Mouse (Mus musculus): ENCODE measurements around the gene Mrpl49.

Mrpl49 gene

DNA sequence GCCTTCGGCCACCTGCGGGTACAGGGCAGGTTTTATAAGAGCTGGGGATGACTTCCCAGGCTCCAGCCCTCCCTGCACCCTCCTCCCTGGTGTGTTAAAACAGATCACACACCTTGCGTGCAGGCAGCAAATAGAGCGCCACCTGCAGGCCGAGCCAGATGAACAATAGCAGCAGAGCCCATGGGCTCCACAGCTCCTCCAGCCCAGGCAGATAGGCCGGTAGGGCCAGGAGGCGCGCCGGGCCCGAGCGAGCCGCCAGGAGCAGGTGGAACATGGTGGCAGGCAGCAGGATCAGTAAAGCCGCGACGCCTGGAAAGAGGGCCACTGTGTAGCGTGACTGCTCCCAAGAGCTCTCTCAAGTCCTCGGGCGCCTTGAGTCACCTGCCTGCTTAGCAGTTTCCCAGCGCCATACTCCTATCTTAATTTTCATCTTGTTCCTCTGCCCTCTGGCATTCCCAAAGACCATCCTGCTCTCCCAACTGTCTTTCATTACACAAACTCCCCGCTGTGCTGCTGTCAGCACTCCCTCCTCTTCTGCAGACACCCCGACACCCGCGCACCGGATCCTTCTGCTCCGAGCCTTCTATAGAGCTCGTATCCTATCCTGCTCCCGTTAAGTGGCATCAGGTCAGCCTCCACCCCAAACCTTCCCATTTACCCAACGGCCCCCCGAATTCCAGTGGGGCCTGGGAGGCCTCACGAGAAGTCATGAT lies 9.6 kb upstream of the Mrpl49 start:
- peak; percentile 78 for DNase-seq (ENCODE audit: low spot score)

GRCm38 (mm10) chr19:6066571-6066970 lies 9.0 kb upstream of the Mrpl49 start:
- no peak for DNase-seq (ENCODE audit: low spot score)

- DNase-seq (ENCODE audit: low spot score) = no peak
Observed at GRCm38 (mm10) chr19:6063081-6063480, 5.5 kb upstream of the Mrpl49 start.

GRCm38 (mm10) chr19:6062418-6062817 lies 4.8 kb upstream of the Mrpl49 start:
- no peak for DNase-seq (ENCODE audit: low spot score)

DNA sequence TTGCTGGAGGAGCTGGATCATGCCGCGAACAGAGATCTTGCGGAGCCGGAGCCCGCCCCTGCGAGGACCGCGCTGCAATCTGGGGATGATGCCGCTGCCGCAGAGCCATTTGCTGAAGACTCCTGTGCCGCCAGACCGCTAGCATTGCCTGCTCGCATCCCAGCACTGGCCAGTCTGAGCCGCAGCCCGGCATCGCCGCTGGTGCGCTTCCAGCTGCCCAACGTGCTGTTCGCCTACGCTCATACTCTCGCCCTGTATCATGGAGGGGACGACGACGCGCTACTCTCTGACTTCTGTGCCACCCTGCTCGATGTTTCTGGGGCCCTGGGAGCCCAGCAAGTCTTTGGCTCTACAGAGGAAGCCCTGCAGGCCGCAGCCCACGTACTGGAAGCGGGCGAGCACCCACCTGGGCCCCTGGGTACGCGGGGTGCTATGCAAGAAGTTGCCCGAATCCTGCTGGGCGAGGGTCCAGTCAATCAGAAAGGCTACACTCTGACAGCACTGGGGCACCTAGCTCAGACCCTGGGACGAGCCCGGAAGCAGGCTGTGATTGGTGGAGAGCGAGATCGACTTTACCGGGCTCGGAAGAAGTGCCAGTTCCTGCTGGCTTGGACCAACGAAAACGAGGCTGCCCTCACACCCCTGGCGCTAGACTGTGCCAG lies 4.2 kb upstream of the Mrpl49 start:
- DNase-seq (ENCODE audit: low spot score) = peak; percentile 61

- DNase-seq (ENCODE audit: low spot score) = peak; percentile 99
Observed at GRCm38 (mm10) chr19:6061021-6061533, 3.5 kb upstream of the Mrpl49 start, which contains the start of gene Znhit2. Znhit2 (plus strand) TSS chr19:6061192.

DNA sequence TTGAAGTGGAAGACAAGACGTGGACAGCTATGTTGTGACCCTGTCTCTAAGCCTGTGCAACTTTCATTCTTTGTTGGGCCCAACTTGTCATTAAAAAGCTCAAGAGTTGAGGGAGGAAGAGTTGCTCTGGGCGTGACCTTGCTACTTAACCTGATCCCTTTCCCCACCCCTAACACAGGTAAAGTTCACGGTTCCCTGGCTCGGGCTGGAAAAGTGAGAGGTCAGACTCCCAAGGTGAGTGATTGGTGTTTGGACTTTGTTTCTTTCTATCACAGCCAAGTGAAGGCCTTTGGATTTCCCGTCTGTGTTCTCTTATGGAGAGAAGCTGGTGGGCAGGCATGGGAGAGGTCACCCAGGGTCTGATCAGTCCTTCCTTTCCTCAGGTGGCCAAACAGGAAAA lies 1.4 kb upstream of the Mrpl49 start:
- DNase-seq (ENCODE audit: low spot score) = no peak

DNA sequence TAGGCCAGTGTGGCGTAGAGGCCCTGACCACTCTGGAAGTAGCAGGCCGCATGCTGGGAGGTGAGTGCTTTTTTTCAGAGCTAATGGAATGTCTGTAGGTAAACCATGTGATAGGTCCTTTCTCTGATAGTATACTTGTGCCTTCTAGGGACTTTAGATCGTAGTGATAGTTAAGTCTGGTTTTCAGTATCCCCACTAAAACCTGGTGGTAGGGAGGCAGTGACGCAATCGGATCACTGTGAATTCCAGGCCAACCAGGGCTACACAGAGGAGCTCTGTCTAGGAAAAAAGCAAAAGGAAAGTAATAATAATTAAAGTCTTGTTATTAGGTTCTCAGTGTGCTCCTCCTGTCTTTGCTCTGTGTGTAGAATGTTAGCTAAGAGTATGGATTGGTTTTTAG lies 928 bp upstream of the Mrpl49 start:
- peak; percentile 33 for DNase-seq (ENCODE audit: low spot score)

DNA sequence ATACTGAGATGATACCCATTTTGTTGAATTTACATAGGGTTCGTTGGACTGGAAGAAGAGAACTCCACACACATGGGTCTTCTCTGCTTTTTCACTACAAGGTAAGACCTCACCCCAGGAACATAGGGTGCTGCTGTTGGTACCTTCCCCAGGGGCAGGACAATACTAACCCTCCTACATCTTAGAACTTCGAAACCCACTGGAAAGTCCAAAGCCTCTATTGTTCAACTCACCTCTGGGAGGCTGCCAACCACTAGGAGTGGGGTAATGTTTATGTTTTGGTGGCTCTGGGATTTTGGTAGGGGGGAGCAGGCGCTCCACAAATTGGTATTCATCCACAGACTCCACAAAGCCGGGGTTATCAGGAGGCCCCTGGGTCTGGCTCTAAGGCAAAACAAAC lies 889 bp downstream of the Mrpl49 start:
- no peak for DNase-seq (ENCODE audit: low spot score)

DNA sequence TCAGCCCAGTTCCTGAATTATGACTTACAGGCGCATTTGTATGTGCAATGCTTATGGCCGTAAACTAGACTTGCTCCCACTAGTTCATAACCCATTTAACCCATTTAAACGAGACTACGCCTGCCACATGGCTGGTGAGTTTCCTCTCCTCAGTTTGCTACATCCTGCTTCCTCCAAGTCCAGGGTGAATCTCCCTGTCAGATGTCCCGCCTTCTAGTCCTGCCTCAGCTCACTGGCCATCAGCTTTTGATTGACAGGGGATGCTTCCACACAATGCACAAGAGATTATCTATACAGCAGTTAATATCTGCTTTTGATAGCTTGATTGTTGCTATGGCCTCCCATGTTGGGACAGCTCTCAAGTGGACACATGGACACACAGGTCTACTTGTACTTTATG lies 3.3 kb downstream of the Mrpl49 start:
- DNase-seq (ENCODE audit: low spot score) = no peak

- peak; percentile 71 for DNase-seq (ENCODE audit: low spot score)
Observed at GRCm38 (mm10) chr19:6052516-6052915, 5.1 kb downstream of the Mrpl49 start.

DNA sequence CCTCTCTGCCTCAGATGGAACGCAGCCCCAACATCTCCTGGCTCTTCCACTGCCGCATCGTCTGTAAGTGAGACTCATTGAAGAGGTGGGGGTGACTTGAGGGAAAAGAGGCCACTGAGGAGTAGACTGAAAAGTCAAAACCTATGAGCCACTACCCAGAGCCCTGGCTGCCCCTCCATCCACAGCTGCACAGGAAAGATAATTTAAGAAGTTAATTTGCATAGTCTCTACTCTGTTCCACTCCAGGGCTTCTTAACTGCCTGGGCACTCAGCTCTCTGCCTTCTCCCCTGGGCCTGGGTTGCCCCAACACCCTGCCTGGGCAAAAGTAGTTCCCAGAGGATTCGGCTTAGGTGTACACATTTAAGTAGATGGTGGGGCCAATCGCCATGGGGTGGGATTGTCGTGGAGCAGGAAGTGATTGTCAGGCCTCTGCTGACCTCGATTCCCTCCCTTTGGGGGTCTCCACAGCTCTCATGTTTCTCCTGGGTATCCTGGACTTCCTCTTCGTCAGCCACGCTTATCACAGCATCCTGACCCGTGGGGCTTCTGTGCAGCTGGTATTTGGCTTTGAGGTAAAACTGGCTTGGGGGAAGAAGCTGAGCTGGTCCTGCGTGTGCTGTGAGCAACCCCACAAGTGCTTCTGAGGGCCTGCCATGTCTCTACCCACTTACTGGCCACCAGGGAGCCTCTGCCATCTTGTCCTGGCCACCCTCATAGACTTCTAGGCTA lies 8.7 kb downstream of the Mrpl49 start:
- no peak for DNase-seq (ENCODE audit: low spot score)

DNA sequence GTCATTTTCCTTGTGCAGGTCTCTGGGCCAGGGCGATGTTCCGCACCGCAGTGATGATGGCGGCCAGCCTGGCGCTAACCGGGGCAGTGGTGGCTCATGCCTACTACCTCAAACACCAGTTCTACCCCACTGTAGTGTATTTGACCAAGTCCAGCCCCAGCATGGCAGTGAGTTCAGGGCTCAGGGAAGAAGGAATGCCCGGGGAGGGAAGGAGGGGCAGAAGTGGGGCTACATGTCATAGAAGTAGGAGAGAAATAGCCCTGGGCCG lies 9.8 kb downstream of the Mrpl49 start:
- no peak for DNase-seq (ENCODE audit: low spot score)

GRCm38 (mm10) chr19:6047154-6047898 lies 10.3 kb downstream of the Mrpl49 start:
- DNase-seq (ENCODE audit: low spot score) = peak; percentile 42

- peak; percentile 97 for DNase-seq (ENCODE audit: low spot score)
Observed at GRCm38 (mm10) chr19:6046294-6047153, 11.1 kb downstream of the Mrpl49 start, which contains the start of gene Syvn1. Syvn1 (plus strand) TSS chr19:6046576.

DNA sequence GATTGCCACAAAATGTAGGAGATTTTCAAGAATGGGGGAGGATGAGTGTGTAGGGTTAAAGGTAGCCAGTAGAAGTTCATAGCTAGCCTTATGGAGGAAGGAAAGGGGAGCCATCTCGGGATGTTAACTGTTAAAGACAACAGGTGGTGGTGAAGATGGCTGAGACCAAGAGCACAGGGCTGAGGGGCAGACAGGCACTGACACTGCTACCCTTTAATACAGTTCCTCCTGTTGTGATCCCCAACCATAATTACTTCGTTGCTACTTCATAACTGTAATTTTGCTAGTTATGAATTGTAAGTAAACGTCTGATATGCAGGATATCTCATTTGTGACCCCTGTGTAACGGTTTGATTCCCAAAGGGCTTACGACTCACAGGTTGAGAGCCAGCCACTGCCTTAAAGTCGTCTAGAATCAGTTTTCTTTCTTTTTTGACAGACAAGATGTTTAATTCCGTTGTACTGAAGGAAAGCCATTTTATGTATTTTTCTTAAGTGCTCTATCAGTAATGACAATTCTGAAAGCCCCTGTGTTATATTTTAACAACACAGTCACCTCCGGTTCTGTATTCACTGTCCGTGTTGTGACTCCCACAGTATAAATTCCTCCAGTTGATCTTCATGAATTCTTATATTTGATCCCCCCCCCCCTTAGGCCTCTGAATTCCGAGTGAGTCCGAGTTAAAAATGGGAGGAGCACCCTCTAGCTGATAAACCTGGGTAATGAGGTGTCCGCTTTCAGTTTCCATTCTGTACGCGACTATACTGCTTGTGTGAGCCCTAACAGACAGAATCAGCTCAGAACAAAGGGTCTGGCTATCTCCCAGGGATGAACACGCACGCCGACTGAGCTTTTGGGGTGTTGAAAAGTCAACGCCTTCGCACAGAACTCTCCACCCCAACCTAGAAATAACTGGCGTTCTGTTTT lies 12.0 kb downstream of the Mrpl49 start:
- DNase-seq (ENCODE audit: low spot score) = peak; percentile 77

DNA sequence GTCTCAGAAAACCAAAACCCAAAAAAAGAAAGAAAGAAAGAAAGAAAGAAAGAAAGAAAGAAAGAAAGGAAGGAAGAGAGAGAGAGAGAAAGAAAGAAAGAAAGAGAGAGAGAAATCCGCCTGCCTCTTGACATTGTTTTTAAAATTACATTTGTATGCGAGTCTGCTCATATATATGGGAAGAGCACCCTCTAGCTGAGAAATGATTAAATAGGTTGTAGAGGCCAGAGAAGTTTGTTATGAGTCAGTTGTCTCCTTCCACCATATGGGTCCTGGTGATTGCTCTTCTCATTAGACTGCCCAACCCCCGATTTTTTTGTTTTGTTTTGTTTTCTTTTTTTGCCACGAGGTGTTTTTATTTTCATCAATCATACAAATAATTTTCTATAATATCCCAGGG lies 13.5 kb downstream of the Mrpl49 start:
- peak; percentile 82 for DNase-seq (ENCODE audit: low spot score)

- no peak for DNase-seq (ENCODE audit: low spot score)
Observed at GRCm38 (mm10) chr19:6042293-6042692, 15.3 kb downstream of the Mrpl49 start.

GRCm38 (mm10) chr19:6040002-6040401 lies 17.6 kb downstream of the Mrpl49 start:
- DNase-seq (ENCODE audit: low spot score) = no peak

- no peak for DNase-seq (ENCODE audit: low spot score)
Observed at GRCm38 (mm10) chr19:6038326-6038725, 19.3 kb downstream of the Mrpl49 start.
